Mouse (Mus musculus) MN1 (cell line): ENCODE results near the gene Dad1.
"Not testable (repeated sequence)": the region's sequence is repeated elsewhere in the genome, so short reads cannot be mapped to it uniquely, and the experiment has no call there.

Experiments used
- DNase-seq: peaks from one replicate; pipeline ENCODE4 v3.0.0-alpha.2; 2016; ENCODE audit warnings: low spot score

Dad1 gene

DNA sequence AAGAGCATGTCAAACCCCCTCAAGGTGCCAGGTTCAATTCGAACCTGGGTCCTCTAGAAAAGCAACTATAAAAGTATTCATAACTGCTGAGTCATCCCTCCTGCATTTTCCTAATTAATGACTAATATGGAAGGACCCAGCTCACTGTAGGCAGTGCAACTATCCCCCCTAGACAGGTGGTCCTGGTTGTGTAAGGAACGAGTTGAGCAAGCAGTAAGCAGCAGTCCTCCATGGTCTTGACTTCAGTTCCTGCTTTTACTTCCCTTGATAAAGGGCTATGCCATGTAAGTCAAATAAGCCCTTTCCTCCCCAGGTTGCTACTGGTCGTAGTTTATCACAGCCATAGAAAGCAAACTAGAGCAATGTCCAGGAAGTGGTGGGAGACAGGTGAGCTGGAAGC lies 7.7 kb downstream of the Dad1 start:
- no peak for DNase-seq

DNA sequence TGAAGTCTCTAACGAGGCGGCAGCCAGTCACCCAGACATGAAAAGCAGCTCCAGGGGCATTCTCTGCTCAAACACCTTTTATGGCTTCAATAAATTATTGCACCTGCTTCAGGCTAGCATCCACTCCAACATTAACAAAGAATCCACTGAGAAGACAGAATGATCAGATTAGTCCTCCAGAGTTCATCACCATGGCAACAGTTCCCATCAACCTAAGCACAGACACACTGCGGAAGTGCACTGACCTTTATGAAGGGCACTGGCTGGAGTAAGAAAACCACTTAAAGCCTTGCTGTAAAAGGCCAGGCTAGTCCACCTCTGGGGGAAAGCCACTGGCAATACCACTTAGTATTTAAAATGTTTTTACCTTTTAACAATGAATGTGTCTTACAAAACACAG lies 9.7 kb downstream of the Dad1 start:
- peak; percentile 52 for DNase-seq

DNA sequence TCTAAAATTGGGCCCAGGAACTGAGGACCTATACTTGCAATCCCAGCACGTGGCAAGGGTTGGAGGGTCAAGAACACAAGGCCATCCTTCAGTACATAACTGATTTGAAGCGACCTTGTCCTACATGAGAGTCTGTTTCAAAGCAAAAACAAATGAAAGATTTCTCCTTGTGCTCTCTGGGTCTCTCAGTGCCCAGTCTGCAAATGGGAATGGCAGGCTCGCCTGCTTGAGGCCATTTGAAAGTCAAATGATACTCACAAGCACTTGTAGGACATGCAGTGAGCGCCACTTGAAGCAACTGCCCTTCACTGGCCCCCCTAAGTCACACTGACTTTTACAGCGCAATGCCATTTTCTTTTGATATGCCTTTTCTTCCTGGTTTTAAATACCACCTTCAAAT lies 13.4 kb downstream of the Dad1 start:
- DNase-seq, result no peak

DNA sequence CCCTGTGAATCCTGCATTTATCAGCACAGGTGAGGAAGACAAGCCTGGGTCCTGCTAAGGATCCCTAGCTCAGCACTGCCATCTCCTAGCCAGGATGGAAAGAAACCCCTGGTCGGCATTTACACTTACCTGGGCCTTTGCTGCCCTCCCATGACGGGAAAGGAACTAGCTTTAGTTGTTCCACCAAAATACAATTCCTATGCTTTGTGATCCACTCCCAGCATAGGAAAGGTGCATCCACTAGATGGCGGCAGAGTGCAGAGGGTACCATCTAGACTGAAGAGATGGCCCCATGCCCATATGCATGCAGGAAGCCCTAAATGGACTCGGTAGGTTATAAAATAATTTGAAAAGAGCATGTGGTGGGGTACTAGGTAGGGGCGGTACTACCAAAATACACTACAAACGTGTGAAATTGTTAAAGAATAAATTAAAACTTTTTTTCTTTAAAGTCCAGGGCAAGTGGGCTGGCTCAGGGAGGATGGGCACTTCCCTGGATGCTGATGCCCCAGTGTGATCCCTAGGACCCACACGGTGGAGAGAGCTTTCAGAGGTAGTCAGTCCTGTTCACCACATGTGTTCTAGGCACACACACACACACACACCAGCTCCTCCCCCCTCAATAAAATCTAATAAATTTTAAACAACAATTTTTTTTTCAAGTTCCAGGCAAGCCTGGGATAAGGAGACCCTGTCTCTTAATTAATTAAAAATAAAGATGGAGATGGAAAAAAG lies 14.7 kb downstream of the Dad1 start:
- DNase-seq, result peak; percentile 85

DNA sequence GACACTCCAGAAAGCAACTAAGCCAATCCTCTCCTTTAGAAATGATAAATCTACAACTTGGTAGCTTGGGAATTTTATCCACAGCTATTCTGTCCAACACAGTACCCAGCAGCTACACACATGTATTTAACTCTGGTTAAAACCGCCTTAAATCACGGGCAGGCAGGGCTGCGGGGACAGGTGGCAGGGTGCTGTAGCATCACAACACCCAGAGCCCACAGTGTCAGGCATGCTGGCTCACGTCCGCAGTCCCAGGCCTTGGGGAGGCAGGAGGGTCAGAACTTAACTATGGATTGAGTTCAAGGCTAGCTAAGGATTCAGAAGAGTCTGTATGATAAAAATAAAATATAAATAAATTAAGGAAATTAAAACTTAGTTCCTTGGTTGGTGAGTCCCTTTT lies 17.0 kb downstream of the Dad1 start:
- DNase-seq, result no peak

DNA sequence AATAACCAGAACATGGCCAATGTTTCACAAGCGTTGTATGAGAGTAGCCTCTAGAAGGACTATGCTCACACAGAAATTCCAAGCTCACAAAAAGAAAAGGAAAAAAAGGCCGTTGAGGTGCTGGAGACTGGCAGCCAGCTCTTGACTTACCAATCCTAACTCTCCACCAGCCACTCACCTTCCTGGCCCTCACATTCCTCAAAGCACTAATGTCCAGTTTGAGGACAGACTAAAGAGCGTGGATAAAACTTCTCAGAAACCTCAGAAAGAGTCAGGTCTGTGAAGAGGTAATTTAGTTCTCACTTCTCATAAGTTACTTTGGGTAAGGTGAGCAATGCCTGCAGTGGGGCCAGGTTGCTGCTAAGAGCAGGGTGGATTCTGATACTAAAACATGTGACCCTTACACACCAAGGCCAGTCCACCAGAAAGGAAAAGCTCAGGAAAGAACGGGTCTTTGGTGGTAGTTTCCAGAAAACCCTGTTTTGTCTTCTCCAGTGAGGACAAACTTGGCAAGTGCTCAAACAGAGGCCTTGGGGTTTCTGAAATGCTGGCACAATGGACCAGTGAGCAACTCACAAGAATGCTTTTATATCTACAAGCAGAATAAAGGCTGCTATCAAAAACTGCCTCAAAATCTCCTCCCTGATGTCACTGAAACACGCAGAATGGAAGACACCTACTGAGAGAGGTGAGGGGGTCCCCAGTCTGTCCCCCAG lies 17.9 kb downstream of the Dad1 start:
- no peak for DNase-seq

DNA sequence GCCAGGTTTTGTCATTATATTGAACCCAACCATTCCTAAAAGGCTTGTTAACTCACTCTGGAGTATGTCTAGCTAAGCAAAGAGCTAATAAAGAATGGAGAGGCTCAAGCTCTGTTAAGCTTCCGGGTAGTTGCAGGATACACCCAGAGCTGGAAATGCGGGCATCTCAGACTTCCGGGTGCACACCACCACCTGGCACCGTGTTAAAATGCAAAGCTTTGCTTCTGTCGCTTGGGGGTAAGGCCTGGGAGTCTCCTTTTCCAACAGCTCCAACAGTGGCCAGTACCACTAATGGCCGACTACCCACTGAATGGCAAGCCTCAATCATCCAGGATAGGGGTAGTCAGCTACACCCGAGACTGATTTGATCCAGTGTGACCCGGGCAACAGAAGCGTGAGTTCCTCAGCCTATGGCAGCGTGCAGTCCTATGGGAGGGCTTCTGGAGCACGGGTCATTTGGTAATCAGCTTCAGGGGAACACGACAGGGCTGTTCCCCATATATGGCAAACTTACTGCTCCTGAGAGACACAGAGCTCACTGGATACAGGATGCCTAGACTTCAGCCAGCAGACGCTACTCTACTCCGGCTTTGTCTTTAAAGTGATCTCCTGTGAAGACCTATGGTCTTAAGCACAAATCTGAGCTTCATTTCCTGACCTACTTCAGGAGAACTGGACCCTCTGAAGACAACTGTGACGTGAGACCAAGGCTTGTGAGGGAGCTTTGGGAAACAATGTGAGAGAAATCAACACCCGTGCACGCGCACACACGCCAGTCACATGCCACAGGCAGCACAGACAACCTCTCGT lies 19.5 kb downstream of the Dad1 start:
- DNase-seq, result no peak

DNA sequence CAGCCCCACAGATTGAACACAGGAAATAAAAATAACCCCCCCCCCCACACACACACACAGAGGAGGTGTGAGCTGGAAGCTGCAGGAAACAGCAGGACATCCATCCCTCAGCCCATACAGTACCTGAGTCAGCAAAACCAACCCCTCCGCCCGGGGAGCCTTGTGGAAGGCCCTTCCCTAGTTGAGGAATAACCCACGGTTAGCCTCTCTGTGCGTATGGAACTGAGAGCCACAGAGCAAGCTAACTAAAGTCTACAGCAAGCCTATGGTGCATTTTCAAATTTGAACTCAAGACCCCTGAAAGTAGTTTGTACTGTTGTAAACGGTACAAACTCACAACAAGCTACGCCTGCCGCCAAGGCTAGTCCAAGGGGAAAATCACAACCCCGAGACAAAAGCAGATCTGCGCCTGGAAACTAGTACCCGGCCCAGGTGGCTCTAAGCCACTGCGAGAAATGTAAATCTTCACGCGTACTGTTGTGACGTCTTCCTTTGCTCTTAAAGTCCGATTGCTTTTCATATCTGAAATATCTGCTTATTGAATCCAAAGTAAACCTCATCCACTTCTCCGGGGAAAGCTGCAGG lies 20.3 kb downstream of the Dad1 start:
- DNase-seq, result no peak

DNA sequence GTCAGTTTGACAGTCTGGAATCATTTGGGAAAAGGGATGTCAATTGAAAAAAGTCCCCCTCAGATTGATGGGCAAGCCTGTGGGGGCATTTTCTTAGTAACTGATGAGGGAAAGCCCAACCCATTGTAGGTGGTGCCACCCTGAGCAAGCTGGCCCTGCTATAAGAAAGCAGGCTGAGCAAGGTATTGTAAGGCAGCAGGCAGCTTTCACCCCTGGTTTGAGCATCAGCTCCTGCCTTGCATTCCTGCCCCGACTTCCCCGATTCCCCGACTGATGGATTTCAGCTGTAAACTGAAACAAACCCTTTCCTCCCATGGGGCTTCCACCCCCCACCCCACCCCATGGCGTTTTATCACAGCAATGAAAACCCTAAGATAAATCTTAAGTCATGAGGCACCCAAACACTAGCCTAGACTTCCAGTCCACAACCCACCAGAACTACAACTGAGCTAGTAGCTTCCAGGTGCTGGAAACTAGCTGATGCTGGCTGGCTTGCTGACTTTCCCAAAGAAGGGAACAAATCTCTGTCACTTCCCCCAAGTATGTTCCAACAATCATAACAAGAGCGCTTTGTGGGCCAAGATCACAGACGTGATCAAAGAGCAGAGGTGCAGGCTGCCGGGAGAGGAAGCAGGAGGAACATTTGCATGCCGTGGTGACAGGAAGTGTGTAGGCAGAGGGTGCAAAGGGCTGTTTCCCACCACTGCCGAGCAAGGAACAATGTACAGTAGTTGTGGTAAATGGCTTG lies 20.9 kb downstream of the Dad1 start:
- DNase-seq, result no peak

DNA sequence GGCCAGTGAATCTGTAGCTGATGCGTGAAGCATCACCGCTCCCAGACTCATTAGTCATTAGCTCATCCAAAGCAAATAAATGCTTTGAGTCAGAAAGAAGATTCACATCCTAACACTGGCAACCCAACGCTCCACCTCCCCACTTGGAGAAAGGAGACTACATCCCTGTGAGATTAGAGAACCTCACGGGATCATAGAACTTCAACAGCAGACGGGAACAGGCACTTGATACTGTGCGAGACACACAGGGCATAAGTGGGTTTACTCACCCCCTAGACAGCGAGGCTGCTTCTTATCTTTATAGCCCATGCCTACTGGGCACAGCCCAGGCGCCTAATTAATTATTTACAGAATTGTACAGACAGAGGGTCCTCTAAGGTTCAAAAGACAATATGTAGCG lies 21.8 kb downstream of the Dad1 start:
- peak; percentile 45 for DNase-seq

DNA sequence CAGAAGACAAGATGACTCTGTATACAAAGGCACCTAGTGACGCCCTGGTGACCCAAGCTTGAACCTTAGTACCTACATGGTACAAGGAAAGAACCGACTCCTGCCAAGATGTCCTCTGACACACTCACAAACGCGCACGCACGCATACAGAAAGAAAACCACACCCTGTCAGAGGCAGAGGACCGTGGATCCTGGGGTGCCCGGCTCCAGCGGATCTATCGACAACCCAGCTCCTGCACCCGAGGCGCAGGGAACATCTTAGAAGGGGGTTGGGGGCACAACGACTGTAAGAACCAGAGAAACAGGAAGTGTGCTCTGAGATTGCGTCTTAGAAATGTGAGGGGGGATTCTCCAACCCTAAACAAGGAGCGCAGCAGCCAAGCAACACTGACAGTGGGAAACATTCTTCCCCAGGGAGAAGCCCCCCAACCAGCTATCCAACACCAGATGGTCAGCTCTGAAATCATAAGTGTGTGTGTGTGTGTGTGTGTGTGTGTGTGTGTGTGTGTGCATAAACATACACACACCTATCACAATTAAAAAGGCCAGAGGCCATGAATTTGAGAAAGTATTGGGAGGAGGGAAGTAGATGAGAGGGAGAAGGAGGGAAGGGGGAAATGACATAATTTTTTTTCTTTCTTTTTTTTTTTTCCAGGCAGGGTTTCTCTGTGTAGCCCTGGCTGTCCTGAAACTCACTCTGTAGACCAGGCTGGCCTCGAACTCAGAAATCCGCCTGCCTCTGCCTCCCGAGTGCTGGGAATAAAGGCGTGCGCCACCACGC lies 22.5 kb downstream of the Dad1 start:
- DNase-seq, result no peak

DNA sequence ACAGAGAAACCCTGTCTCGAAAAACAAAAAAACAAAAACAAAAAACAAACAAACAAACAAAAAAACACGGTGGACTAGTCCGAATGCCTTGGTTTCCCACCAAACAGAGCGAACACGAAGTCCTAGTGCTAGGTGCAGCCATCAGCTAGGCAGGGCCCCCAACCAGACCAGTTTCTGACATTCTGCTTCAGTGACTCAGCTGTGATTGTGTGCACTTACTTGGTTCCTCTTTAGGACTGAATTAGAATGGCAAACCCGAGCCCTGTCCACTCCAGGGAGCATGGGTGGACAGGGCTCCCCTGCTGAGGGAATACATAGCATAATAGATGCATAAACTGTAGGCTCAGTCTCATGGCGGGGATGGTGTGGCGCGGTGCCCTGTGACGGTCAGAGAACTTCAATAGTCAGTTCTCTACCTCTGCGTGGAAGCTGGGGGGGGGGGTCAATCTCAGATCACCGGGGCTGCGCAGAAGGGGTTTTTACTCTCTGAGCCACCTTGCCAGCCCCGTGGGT lies 23.2 kb downstream of the Dad1 start:
- DNase-seq, result no peak

DNA sequence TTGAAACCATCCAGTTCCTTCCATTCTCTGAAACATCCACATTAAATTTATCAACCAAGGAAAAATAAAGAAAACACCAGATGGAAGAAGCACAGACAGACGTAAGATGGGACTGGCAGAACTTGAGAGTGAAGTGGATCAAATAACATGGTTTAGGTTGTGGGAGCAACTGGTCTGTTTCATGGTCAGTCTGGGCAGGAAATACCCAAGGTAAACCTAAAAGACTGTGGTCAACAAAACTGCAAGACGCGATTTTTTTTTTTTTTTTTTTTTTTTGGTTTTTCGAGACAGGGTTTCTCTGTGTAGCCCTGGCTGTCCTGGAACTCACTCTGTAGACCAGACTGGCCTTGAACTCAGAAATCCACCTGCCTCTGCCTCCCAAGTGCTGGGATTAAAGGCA lies 24.1 kb downstream of the Dad1 start:
- not testable (repeated sequence) for DNase-seq

DNA sequence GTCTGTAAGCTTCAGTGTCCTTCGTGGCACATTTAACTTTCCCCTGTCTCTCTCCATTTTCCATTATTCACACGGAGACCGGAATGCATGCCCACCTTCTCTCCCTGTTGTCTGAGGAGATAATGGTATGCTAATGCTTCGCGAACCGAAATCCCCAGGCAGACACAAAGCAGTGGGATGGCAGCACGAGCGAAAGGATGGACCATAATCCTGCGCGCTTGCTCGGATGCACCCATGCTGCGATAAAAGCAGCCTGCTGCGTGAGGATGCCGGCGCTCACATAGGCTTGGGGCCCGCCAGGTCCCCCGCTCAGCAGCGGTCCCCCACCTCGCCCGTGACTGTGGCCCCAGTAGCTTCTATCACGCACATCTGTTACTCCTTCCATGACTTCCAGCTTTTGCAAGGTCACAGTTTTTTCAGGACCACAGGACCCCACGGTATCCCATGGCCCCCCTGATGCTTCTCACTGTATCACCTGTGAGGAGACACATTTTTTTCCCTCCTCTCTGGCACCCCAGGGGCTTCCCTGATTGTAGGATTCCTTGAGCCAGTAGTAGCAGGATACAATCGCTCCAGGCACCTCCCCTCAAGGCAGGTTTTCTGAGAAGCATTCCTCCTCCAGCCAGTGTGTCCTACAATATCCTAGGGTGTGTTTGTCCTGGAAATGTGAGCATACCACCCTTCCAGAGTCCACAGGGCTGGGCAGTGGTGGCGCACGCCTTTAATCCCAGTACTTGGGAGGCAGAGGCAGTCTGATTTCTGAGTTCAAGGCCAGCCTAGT lies 24.8 kb downstream of the Dad1 start:
- DNase-seq, result no peak

DNA sequence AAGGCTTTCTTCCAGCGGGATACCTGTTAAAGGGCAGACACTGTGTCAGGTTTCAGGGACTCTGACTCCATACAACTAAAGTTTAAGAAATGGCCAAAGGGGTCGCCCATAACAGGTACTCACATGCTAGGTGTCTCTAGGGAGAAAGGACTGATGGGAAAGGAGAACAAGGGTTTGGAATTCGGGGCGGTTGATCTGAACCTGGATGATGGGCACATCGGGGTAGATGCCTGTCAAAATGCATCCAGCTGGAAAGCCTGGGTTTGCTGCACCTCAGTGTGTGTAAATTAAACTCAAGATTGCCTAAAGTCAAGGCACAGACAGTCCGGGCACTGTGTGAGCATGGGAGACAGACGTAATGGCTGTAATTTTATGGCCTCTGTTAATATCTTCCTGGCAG lies 25.4 kb downstream of the Dad1 start:
- DNase-seq, result no peak

DNA sequence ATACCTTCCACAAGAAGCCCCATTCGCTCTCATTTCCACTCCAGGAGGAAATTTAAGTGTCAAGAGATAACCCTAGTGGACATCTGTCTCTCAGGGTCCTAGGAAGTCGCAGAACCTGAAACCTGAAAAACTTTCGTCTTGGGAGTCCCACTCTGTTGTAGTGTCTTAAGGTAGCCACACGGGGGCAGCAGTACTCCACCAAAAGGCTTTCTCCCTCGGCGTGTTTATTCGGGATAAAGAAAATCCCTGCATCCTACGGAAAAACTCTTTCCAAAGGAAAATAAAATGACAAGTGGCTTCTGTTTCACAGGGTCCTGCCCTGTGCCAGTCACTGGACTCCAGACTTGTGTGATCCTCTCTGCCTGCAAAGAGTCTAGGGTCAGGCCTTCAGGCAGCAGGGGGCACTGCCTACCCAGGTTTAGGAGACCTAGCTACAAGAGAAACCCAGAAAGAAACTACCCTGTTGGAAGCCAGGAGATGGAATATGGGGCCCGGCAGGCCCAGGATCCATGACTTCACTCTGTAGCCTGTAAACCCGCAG lies 25.9 kb downstream of the Dad1 start:
- DNase-seq, result peak; percentile 78

DNA sequence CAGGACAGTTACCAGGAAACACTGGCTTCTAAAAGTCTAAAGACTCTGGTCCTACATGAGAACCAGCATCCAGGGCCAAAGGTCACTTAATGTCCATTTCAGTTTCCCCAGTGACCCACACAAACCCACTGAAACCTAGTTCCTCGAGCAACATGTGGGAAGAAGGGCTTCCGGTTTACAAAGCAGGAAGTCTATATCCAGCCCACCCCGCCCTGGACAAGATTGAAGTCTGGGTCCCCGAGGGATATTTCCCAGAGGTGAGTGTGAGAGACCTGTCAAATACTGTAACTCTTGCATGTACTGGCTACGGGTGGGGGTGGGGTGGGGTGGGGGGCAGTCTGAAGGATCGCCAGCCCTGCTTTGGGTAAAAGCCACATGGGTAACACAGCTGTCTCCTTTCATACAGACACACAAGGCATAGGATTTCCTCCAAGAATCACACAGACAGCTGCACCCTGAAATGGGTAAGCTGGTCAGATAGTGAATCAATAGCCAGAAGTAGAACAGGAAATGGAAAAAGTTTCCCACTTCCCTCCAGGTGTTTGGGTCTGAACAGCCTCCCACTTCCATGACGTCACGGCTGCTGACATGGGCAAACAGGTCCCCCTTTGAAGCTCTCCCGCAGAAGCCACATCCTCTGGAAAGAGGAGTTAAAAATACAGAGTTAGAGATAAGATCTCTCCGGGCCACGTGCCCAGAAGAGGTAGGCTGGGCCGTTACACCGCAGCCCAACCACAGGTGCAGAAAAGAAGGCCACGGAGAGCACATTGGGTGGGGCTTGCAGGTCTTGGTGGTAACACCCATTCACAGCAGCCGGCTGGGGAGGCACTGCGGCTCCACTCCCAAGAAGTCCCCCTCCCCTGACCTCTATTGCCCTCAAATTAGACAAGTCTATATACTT lies 26.7 kb downstream of the Dad1 start:
- peak; percentile 55 for DNase-seq

DNA sequence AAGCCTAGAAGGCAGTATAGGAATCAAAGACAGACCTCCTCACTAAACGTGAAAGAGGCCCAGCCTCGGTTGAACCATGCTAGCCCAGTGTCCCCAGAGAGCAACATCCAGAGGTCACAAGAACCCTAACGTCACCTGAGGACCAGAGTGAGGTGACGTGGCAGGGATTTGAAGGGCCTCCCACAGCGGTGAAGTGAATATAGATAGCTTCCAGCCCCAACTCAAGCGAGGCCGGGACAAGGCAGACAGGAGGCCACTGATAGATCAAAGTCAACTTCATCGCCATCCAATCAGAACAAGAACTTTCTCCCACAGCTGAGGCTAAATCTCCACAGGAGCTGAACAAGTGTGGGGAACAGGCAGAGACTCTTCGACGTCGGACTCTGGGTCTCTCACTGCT lies 28.2 kb downstream of the Dad1 start:
- no peak for DNase-seq
